Mouse (Mus musculus): ENCODE measurements around the gene Dhx38. TPM values are rescaled to one million over a fixed set of nuclear protein-coding genes. Genes with fewer than 3 reads are reported as not detected.

Gene Dhx38
- 18.6 and 19.8 TPM in 2 replicates for polyA plus RNA-seq (2016; fragmentation: Nextera tagmentation; extraction: Ambion mirVana)

- H3K4me3 ChIP-seq: peak within 1 kb of the TSS; percentile 82
- H3K9ac ChIP-seq: peak within 1 kb of the TSS; percentile 83
- peaks cover 40% of the 10 kb centered on the region for H3K36me3 ChIP-seq
- peak within 1 kb of the TSS; percentile 85 for H3K4me2 ChIP-seq
- H3K27me3 ChIP-seq (replicated peaks): no peaks in the 10 kb centered on the region
- under 1% methylated on average over 52 of the region's 52 CpGs for WGBS (ENCODE audit: insufficient replicate concordance)
- peak; percentile 99 for ATAC-seq
- peaks cover 28% of the 10 kb centered on the region for H3K4me1 ChIP-seq
- H3K9me3 ChIP-seq (replicated peaks): no peaks in the 10 kb centered on the region
- H3K27ac ChIP-seq: peak within 1 kb of the TSS; percentile 88
Measured at GRCm38 (mm10) chr8:109565498-109566333, at the start of gene Dhx38, which contains the start of gene Txnl4b. Gene Dhx38, minus strand, starts transcription at chr8:109565861. Gene Txnl4b, plus strand, starts transcription at chr8:109565892.

- H3K27me3 ChIP-seq (replicated peaks): no peaks in the 10 kb centered on the region
- H3K36me3 ChIP-seq: no peaks in the 10 kb centered on the region; the same call in 1 of the 2 replicates
- peak within 1 kb of the TSS; percentile 50 for H3K9ac ChIP-seq
- peak; percentile 79 for ATAC-seq
- peak within 1 kb of the TSS; percentile 3 for H3K27ac ChIP-seq
- peak within 1 kb of the TSS; percentile 54 for H3K4me3 ChIP-seq
- peaks cover 2% of the 10 kb centered on the region; the same call in 1 of the 2 replicates for H3K9me3 ChIP-seq (replicated peaks)
- WGBS (ENCODE audit: insufficient replicate concordance): 15% methylated on average over 27 of the region's 27 CpGs
- peaks cover 25% of the 10 kb centered on the region for H3K4me1 ChIP-seq
- H3K4me2 ChIP-seq: peak within 1 kb of the TSS; percentile 74
Measured at GRCm38 (mm10) chr8:109614243-109615210, 48.9 kb upstream of the Dhx38 start, which contains the start of gene Pkd1l3. Gene Pkd1l3, plus strand, starts transcription at chr8:109614517.

- H3K27me3 ChIP-seq (replicated peaks): no peaks in the 10 kb centered on the region
- ATAC-seq: no peak
- 12% methylated on average over 5 of the region's 5 CpGs for WGBS (ENCODE audit: insufficient replicate concordance)
- H3K36me3 ChIP-seq: peaks cover 18% of the 10 kb centered on the region
- H3K27ac ChIP-seq: peak overlapping the region; percentile 94
- H3K4me2 ChIP-seq: peak overlapping the region; percentile 91
- H3K9ac ChIP-seq: peak overlapping the region; percentile 76
- H3K4me1 ChIP-seq: peaks cover 37% of the 10 kb centered on the region
- peak overlapping the region; percentile 64 for H3K4me3 ChIP-seq
- no peaks in the 10 kb centered on the region for H3K9me3 ChIP-seq (replicated peaks)
Measured at GRCm38 (mm10) chr8:109609153-109609502, 43.5 kb upstream of the Dhx38 start.

GRCm38 (mm10) chr8:109608271-109609152, 42.9 kb upstream of the Dhx38 start, which contains the start of gene Dhodh:
Gene Dhodh, minus strand, starts transcription at chr8:109608673.
- Histone ChIP-seq H3K4me3 (peak within 1 kb of the TSS; percentile 64), H3K36me3 (peaks cover 25% of the 10 kb centered on the region), H3K9me3 (replicated peaks) (no peaks in the 10 kb centered on the region), H3K4me1 (peaks cover 33% of the 10 kb centered on the region), H3K27me3 (replicated peaks) (no peaks in the 10 kb centered on the region), H3K4me2 (peak within 1 kb of the TSS; percentile 91), H3K9ac (peak within 1 kb of the TSS; percentile 76), H3K27ac (peak within 1 kb of the TSS; percentile 94)
- under 1% methylated on average over 42 of the region's 42 CpGs for WGBS (ENCODE audit: insufficient replicate concordance)
- peak; percentile 99 for ATAC-seq

- Histone ChIP-seq H3K9ac (peak overlapping the region; percentile 76), H3K27me3 (replicated peaks) (no peaks in the 10 kb centered on the region), H3K36me3 (peaks cover 33% of the 10 kb centered on the region), H3K9me3 (replicated peaks) (no peaks in the 10 kb centered on the region), H3K4me2 (peak overlapping the region; percentile 91), H3K4me1 (peaks cover 29% of the 10 kb centered on the region), H3K4me3 (peak overlapping the region; percentile 64), H3K27ac (peak overlapping the region; percentile 94)
- ATAC-seq: no peak
- 4% methylated on average over 12 of the region's 12 CpGs for WGBS (ENCODE audit: insufficient replicate concordance)
Measured at GRCm38 (mm10) chr8:109607650-109608049, 42.0 kb upstream of the Dhx38 start.

GRCm38 (mm10) chr8:109606725-109607124, 41.1 kb upstream of the Dhx38 start:
- WGBS (ENCODE audit: insufficient replicate concordance): 60% methylated on average over 2 of the region's 2 CpGs

GRCm38 (mm10) chr8:109595854-109596253, 30.2 kb upstream of the Dhx38 start:
- 0 out of 2 replicates have a peak, but pooled peaks cover 3% of the 10 kb centered on the region for H3K4me1 ChIP-seq

More at GRCm38 (mm10) chr8:109606725-109607124, 41.1 kb upstream of the Dhx38 start:
- Histone ChIP-seq H3K4me2 (peak overlapping the region; percentile 91), H3K4me3 (no peak overlapping the region), H3K36me3 (peaks cover 42% of the 10 kb centered on the region), H3K9me3 (replicated peaks) (no peaks in the 10 kb centered on the region), H3K4me1 (peaks cover 29% of the 10 kb centered on the region), H3K27me3 (replicated peaks) (no peaks in the 10 kb centered on the region), H3K27ac (no peak overlapping the region), H3K9ac (0 out of 2 replicates have a peak overlapping the region, but pooled peaks have one; percentile 76)
- no peak for ATAC-seq

GRCm38 (mm10) chr8:109593117-109593788, 27.6 kb upstream of the Dhx38 start:
- WGBS (ENCODE audit: insufficient replicate concordance): 72% methylated on average over 6 of the region's 6 CpGs
- Histone ChIP-seq H3K27me3 (replicated peaks) (no peaks in the 10 kb centered on the region), H3K4me1 (0 out of 2 replicates have a peak, but pooled peaks cover 3% of the 10 kb centered on the region), H3K4me2 (no peak overlapping the region), H3K9ac (no peak overlapping the region), H3K27ac (no peak overlapping the region), H3K4me3 (no peak overlapping the region), H3K36me3 (peaks cover 60% of the 10 kb centered on the region), H3K9me3 (replicated peaks) (no peaks in the 10 kb centered on the region)
- ATAC-seq: no peak

More at GRCm38 (mm10) chr8:109595854-109596253, 30.2 kb upstream of the Dhx38 start:
- no peaks in the 10 kb centered on the region for H3K9me3 ChIP-seq (replicated peaks)
- H3K4me2 ChIP-seq: no peak overlapping the region
- peak; percentile 55; the same call in 1 of the 2 replicates for ATAC-seq
- H3K27me3 ChIP-seq (replicated peaks): no peaks in the 10 kb centered on the region
- H3K9ac ChIP-seq: no peak overlapping the region
- no peak overlapping the region for H3K4me3 ChIP-seq
- peaks cover 82% of the 10 kb centered on the region for H3K36me3 ChIP-seq
- H3K27ac ChIP-seq: no peak overlapping the region
- WGBS (ENCODE audit: insufficient replicate concordance): 47% methylated on average over 8 of the region's 8 CpGs

- H3K4me1 ChIP-seq: 0 out of 2 replicates have a peak, but pooled peaks cover 3% of the 10 kb centered on the region
- H3K9ac ChIP-seq: no peak overlapping the region
- no peak overlapping the region for H3K4me2 ChIP-seq
- 81% methylated on average over 5 of the region's 5 CpGs for WGBS (ENCODE audit: insufficient replicate concordance)
- no peaks in the 10 kb centered on the region for H3K27me3 ChIP-seq (replicated peaks)
- H3K36me3 ChIP-seq: peaks cover 55% of the 10 kb centered on the region
- no peak overlapping the region for H3K4me3 ChIP-seq
- H3K27ac ChIP-seq: no peak overlapping the region
- no peaks in the 10 kb centered on the region for H3K9me3 ChIP-seq (replicated peaks)
- ATAC-seq: no peak
Measured at GRCm38 (mm10) chr8:109592164-109592563, 26.5 kb upstream of the Dhx38 start.

- ATAC-seq: no peak; the same call in 1 of the 2 replicates
- Histone ChIP-seq H3K4me3 (no peak overlapping the region), H3K4me1 (0 out of 2 replicates have a peak, but pooled peaks cover 3% of the 10 kb centered on the region), H3K9ac (no peak overlapping the region), H3K4me2 (no peak overlapping the region), H3K9me3 (replicated peaks) (no peaks in the 10 kb centered on the region), H3K27ac (no peak overlapping the region), H3K36me3 (peaks cover 49% of the 10 kb centered on the region), H3K27me3 (replicated peaks) (0 out of 2 replicates have a peak, but pooled peaks cover 4% of the 10 kb centered on the region)
- WGBS (ENCODE audit: insufficient replicate concordance): 63% methylated on average over 3 of the region's 3 CpGs
Measured at GRCm38 (mm10) chr8:109591367-109591766, 25.7 kb upstream of the Dhx38 start.
